In genomic region chr9:97038010-97038409, GRCm38 (mm10) we compare ENCODE assay signal across 11 mouse cellular contexts.
"Had no signal": no experiment of that assay in that cellular context is flagged by ENCODE, and none has a peak within 500 bp of the region (broad histone marks: within the 10 kb centered on the region; RNA-seq: fewer than 3 reads in every experiment).

No protein-coding gene starts in this region.

- H3K27ac ChIP-seq: left cerebral cortex, adult 2 months; liver, embryonic 12.5 days; midbrain, embryonic 13.5 days; neural tube, embryonic 15.5 days; stomach, postnatal 0 days had no signal

- H3K4me3 ChIP-seq: left cerebral cortex, adult 2 months; limb, embryonic 15.5 days; liver, embryonic 12.5 days; midbrain, embryonic 13.5 days; myocyte; neural tube, embryonic 15.5 days had no signal

- ATAC-seq: liver, embryonic 12.5 days; midbrain, embryonic 13.5 days had no signal

- DNase-seq: kidney, postnatal 25 days; lung, embryonic 14.5 days; lung, postnatal 14 days; thymus, postnatal 4 days had no signal
